Mouse (Mus musculus): ENCODE data around the gene St3gal5.

DNA sequence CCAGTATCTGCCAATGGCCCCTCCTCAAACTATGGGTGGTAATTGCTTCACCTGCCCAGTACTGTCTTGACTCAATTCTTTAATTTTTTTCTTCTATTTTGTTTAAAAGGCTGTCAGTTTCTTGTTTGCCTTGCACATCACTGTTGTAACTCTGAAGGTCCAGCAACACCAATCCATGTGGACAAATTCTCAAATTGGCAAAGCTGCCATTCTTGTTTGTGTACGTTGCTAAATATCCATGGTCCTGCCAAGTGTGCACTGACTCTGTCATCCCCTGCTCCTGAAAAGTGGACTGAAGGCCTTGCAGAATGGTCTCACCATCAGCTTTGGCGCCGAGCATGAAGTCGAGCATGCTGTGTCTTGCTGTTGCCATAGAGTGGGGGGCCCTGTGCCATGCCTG lies 23.6 kb upstream of the St3gal5 start:
- TF ChIP-seq POLR2A (IDR thresholded peaks at IDR 0.05; ENCODE audit: borderline replicate concordance, extremely low read depth, low read depth, low read length) = no peak
- TF ChIP-seq CTCF (IDR thresholded peaks at IDR 0.05; ENCODE audit: insufficient read depth, low read length) = no peak
